11 mouse cellular contexts compared by ENCODE assay signal in the genomic region with DNA sequence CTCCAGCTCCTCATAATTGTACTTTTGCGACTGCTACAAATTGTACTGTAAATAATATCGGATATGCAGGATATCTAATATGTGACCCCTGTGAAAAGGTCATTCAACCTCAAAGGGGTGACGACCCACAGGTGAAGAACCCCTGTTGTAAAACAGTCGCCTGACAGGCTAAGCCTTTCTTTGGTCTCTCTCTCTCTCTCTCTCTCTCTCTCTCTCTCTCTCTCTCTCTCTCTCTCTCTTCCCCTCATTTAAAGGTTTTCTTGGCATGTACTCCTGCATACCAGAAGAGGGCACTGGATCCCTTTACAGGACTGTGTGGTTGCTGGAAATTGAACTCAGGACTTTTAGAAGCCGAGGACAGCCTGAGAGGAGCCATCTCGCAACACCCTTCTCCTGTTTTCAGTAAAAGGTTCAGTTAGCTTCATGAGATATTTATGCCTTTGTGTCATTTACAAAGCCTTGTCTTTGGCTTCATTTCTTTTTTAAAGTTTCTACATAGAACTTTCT. TPM values are rescaled to one million over a fixed set of nuclear protein-coding genes. Genes with fewer than 3 reads are reported as not detected.
DNase-seq lines count a peak whose midpoint lies in the region; ATAC-seq and TF ChIP-seq lines count a peak whose summit lies in the region.
"Had no signal": no experiment of that assay in that cellular context is flagged by ENCODE, and none has a peak within 500 bp of the region (broad histone marks: within the 10 kb centered on the region; RNA-seq: fewer than 3 reads in every experiment).

No protein-coding gene starts in this region.

- WGBS in midbrain, postnatal 0 days: 65% methylated on average over 6 of the region's 6 CpGs
- 73% methylated on average over 6 of the region's 6 CpGs for WGBS in midbrain, embryonic 13.5 days
- 63% methylated on average over 6 of the region's 6 CpGs for WGBS in stomach, postnatal 0 days
- WGBS in kidney, adult 2 months: 52% methylated on average over 6 of the region's 6 CpGs

- no peak for TF ChIP-seq POLR2A in brain, embryonic 14.5 days (IDR thresholded peaks at IDR 0.05; ENCODE audit: borderline replicate concordance, extremely low read depth, insufficient read depth, insufficient read length, poor library complexity, severe bottlenecking)
- TF ChIP-seq POLR2A in kidney, adult 2 months (IDR thresholded peaks at IDR 0.05; ENCODE audit: low read depth, low read length): no peak

- TF ChIP-seq CTCF in midbrain, postnatal 0 days (IDR thresholded peaks at IDR 0.05): peak; percentile 21; the same call in 1 of the 2 replicates
- no peak for TF ChIP-seq CTCF in brain, embryonic 14.5 days (IDR thresholded peaks at IDR 0.05; ENCODE audit: borderline replicate concordance, extremely low read depth, insufficient read depth, insufficient read length)
- peak; percentile 42 for TF ChIP-seq CTCF in stomach, postnatal 0 days (IDR thresholded peaks at IDR 0.05; ENCODE audit: low read depth)
- no peak for TF ChIP-seq CTCF in kidney, adult 2 months (conservative IDR thresholded peaks at IDR 0.05; ENCODE audit: insufficient read depth, insufficient read length, low read depth, low read length)

- H3K27ac ChIP-seq in midbrain, postnatal 0 days (ENCODE audit: low read depth, low read length): no peak overlapping the region
- H3K27ac ChIP-seq in midbrain, embryonic 13.5 days: no peak overlapping the region
- H3K27ac ChIP-seq in stomach, postnatal 0 days (replicated peaks): no peak overlapping the region
- no peak overlapping the region for H3K27ac ChIP-seq in kidney, adult 2 months (ENCODE audit: insufficient read depth, low read depth, low read length)
- H3K27ac ChIP-seq: embryonic facial prominence, embryonic 15.5 days; forebrain, embryonic 13.5 days; gastrocnemius, adult 2 months had no signal

- H3K9ac ChIP-seq in midbrain, postnatal 0 days (replicated peaks; ENCODE audit: low read length, poor library complexity, severe bottlenecking): no peak overlapping the region
- H3K9ac ChIP-seq in midbrain, embryonic 13.5 days (replicated peaks): no peak overlapping the region
- no peak overlapping the region for H3K9ac ChIP-seq in stomach, postnatal 0 days (ENCODE audit: low read length)
- H3K9ac ChIP-seq: embryonic facial prominence, embryonic 15.5 days; forebrain, embryonic 13.5 days had no signal

- peak; percentile 5 for DNase-seq in embryo, embryonic 11 days
- DNase-seq in embryo, embryonic 9.5 days (ENCODE audit: extremely low spot score): no peak
- no peak for DNase-seq in midbrain, postnatal 0 days (ENCODE audit: low spot score)
- DNase-seq in brain, embryonic 14.5 days (ENCODE audit: low read depth): peak; percentile 5
- no peak for DNase-seq in stomach, postnatal 0 days (ENCODE audit: low spot score)
- no peak for DNase-seq in layer of hippocampus, postnatal 10 days (ENCODE audit: low spot score in 2 of 2)
- DNase-seq in kidney, adult 2 months: no peak

- no peak overlapping the region for H3K4me2 ChIP-seq in midbrain, postnatal 0 days (ENCODE audit: low read depth, low read length, poor library complexity, severe bottlenecking)
- H3K4me2 ChIP-seq in midbrain, embryonic 13.5 days (replicated peaks): no peak overlapping the region
- no peak overlapping the region for H3K4me2 ChIP-seq in stomach, postnatal 0 days (replicated peaks; ENCODE audit: low read depth)
- H3K4me2 ChIP-seq: embryonic facial prominence, embryonic 15.5 days; forebrain, embryonic 13.5 days had no signal

- no peak for TF ChIP-seq EP300 in stomach, postnatal 0 days (optimal IDR thresholded peaks at IDR 0.05)

- H3K4me3 ChIP-seq in midbrain, postnatal 0 days (ENCODE audit: low read depth, low read length): no peak overlapping the region
- no peak overlapping the region for H3K4me3 ChIP-seq in midbrain, embryonic 13.5 days (replicated peaks)
- H3K4me3 ChIP-seq in stomach, postnatal 0 days (ENCODE audit: low read depth, low read length): no peak overlapping the region
- H3K4me3 ChIP-seq in kidney, adult 2 months (ENCODE audit: insufficient read depth, low read depth, low read length): no peak overlapping the region
- H3K4me3 ChIP-seq: embryonic facial prominence, embryonic 15.5 days; forebrain, embryonic 13.5 days; gastrocnemius, adult 2 months had no signal

- no peaks in the 10 kb centered on the region for H3K9me3 ChIP-seq in midbrain, postnatal 0 days (ENCODE audit: low read length)
- no peaks in the 10 kb centered on the region for H3K9me3 ChIP-seq in midbrain, embryonic 13.5 days
- no peaks in the 10 kb centered on the region for H3K9me3 ChIP-seq in stomach, postnatal 0 days (ENCODE audit: control insufficient read depth, low read length)
- H3K9me3 ChIP-seq: embryonic facial prominence, embryonic 15.5 days; forebrain, embryonic 13.5 days had no signal

- no peaks in the 10 kb centered on the region for H3K36me3 ChIP-seq in midbrain, postnatal 0 days (ENCODE audit: insufficient read depth, low read length)
- no peaks in the 10 kb centered on the region for H3K36me3 ChIP-seq in midbrain, embryonic 13.5 days
- H3K36me3 ChIP-seq in stomach, postnatal 0 days (ENCODE audit: control insufficient read depth, insufficient read depth, low read length): no peaks in the 10 kb centered on the region
- H3K36me3 ChIP-seq in kidney, adult 2 months (ENCODE audit: control insufficient read depth, insufficient read depth, low read length): no peaks in the 10 kb centered on the region
- H3K36me3 ChIP-seq: embryonic facial prominence, embryonic 15.5 days had no signal

- H3K4me1 ChIP-seq in midbrain, postnatal 0 days (ENCODE audit: insufficient read depth, low read length): no peaks in the 10 kb centered on the region
- no peaks in the 10 kb centered on the region for H3K4me1 ChIP-seq in midbrain, embryonic 13.5 days (replicated peaks)
- no peaks in the 10 kb centered on the region for H3K4me1 ChIP-seq in stomach, postnatal 0 days (replicated peaks; ENCODE audit: control insufficient read depth, insufficient read depth)
- H3K4me1 ChIP-seq in kidney, adult 2 months (ENCODE audit: control insufficient read depth, insufficient read depth, low read length): no peaks in the 10 kb centered on the region
- H3K4me1 ChIP-seq: embryonic facial prominence, embryonic 15.5 days; forebrain, embryonic 13.5 days had no signal

- H3K27me3 ChIP-seq in midbrain, postnatal 0 days (ENCODE audit: insufficient read depth, low read length): no peaks in the 10 kb centered on the region
- H3K27me3 ChIP-seq in midbrain, embryonic 13.5 days: no peaks in the 10 kb centered on the region
- H3K27me3 ChIP-seq in stomach, postnatal 0 days (ENCODE audit: control insufficient read depth, insufficient read depth, low read length): no peaks in the 10 kb centered on the region
- no peaks in the 10 kb centered on the region for H3K27me3 ChIP-seq in kidney, adult 2 months (replicated peaks; ENCODE audit: control insufficient read depth, insufficient read depth, low read length)
- H3K27me3 ChIP-seq: embryonic facial prominence, embryonic 15.5 days; forebrain, embryonic 13.5 days had no signal

- ATAC-seq in midbrain, postnatal 0 days (ENCODE audit: low FRiP score): no peak
- no peak for ATAC-seq in midbrain, embryonic 13.5 days
- no peak for ATAC-seq in stomach, postnatal 0 days (ENCODE audit: low FRiP score, low TSS enrichment)

RNA-seq across cellular contexts. Expression of a gene that starts 47.4 kb away (rescaled TPM):
- total RNA-seq in midbrain, postnatal 0 days (2014; rRNA removed): 20.9 and 22.8 TPM in 2 replicates
- polyA plus RNA-seq in midbrain, postnatal 0 days (2015; fragmentation: Nextera tagmentation; extraction: Ambion mirVana): 8.5 and 10.0 TPM in 2 replicates
- polyA plus RNA-seq in midbrain, embryonic 13.5 days (2015; fragmentation: Nextera tagmentation; extraction: Ambion mirVana): 18.3 and 18.4 TPM in 2 replicates
- polyA plus RNA-seq in brain, embryonic 14.5 days (2012; rRNA removed): 25.6 and 30.2 TPM in 2 replicates
- 10.7 and 11.2 TPM in 2 replicates for polyA plus RNA-seq in stomach, postnatal 0 days (2015; fragmentation: Nextera tagmentation; extraction: Ambion mirVana)
- 10 to 100 TPM; 29.3 to 32.1 TPM for total RNA-seq in layer of hippocampus, postnatal 10 days (2021)
- 1.9 and 3.4 TPM in 2 replicates for polyA plus RNA-seq in kidney, adult 2 months (2012; rRNA removed)

Comparison
In these comparisons a context has a peak if more than half of its experiments do, and no peak if none do; other contexts are left out.
1. DNase-seq: peak in embryo, embryonic 11 days (single experiment) and brain, embryonic 14.5 days (single experiment); none in embryo, embryonic 9.5 days (single experiment), midbrain, postnatal 0 days (single experiment), stomach, postnatal 0 days (single experiment), layer of hippocampus, postnatal 10 days (0 of 2) and kidney, adult 2 months (single experiment).
2. CTCF ChIP-seq: peak in midbrain, postnatal 0 days (single experiment) and stomach, postnatal 0 days (single experiment); none in brain, embryonic 14.5 days (single experiment) and kidney, adult 2 months (single experiment).